Mouse (Mus musculus) CH12.LX (cell line): Measurements from ENCODE around the gene Adcy5. TPM values are rescaled to one million over a fixed set of nuclear protein-coding genes. Genes with fewer than 3 reads are reported as not detected.

Experiments used
- DNase-seq: peaks from one replicate; pipeline ENCODE4 v3.0.0-alpha.2; 2013; ENCODE audit errors: extremely low read depth
- H3K27ac ChIP-seq: 2 replicates; pipeline ENCODE4 v1.5.1; 2012; ENCODE audit warnings: low read depth, mild to moderate bottlenecking, control low read depth, moderate library complexity; ENCODE audit not compliant: insufficient read depth
- H3K27me3 ChIP-seq: replicated peaks from 2 replicates; pipeline ENCODE3; 2012; ENCODE audit warnings: inconsistent platforms
- H3K36me3 ChIP-seq, 2 experiments: replicated peaks in 1 of 2; 2 replicates each; pipeline versions ENCODE3 to v1.6.1; 2012; ENCODE audit warnings: inconsistent platforms in 1 of 2, low read length in 1 of 2, mild to moderate bottlenecking in 1 of 2, mixed read lengths in 1 of 2, moderate library complexity in 1 of 2; ENCODE audit not compliant: control insufficient read depth in 1 of 2, insufficient read depth in 1 of 2
- H3K4me1 ChIP-seq, 2 experiments: 2 replicates each; pipeline ENCODE4 v1.6.1; 2012; ENCODE audit warnings: inconsistent platforms in 1 of 2, moderate library complexity in 1 of 2; ENCODE audit not compliant: insufficient read depth in 2 of 2, control insufficient read depth in 1 of 2
- H3K4me2 ChIP-seq: 2 replicates; pipeline ENCODE4 v1.6.1; 2012; ENCODE audit warnings: low read depth, mild to moderate bottlenecking, control low read depth; ENCODE audit not compliant: poor library complexity, insufficient read depth, severe bottlenecking
- H3K4me3 ChIP-seq, 3 experiments: fragments of 150-350 bp in 1 of 3; sonication (generic) in 1 of 3; replicated peaks in 1 of 3; 2 replicates each; pipeline versions ENCODE3 to v1.5.1; 2011 to 2012; ENCODE audit warnings: low read depth in 2 of 3, low read length in 2 of 3, mild to moderate bottlenecking in 2 of 3, moderate library complexity in 2 of 3, control low read depth in 1 of 3, improper control_type of control experiment in 1 of 3, inconsistent platforms in 1 of 3, mixed read lengths in 1 of 3; ENCODE audit not compliant: poor library complexity in 1 of 3
- H3K79me2 ChIP-seq: replicated peaks from 2 replicates; pipeline ENCODE4 v1.6.1; 2012; ENCODE audit warnings: mild to moderate bottlenecking, moderate library complexity; ENCODE audit not compliant: control insufficient read depth, poor library complexity, insufficient read depth, severe bottlenecking; ENCODE audit errors: extremely low read depth
- H3K9ac ChIP-seq: 2 replicates; pipeline ENCODE4 v1.6.1; 2012; ENCODE audit warnings: low read depth, mild to moderate bottlenecking, control low read depth, moderate library complexity; ENCODE audit not compliant: insufficient read depth
- H3K9me3 ChIP-seq: replicated peaks from 2 replicates; pipeline ENCODE3; 2012; ENCODE audit warnings: low read length, inconsistent platforms, mixed read lengths
- CHD2 ChIP-seq: IDR thresholded peaks from 2 replicates; pipeline ENCODE4 v1.6.1; 2011; ENCODE audit warnings: low read length, improper control_type of control experiment
- CTCF ChIP-seq, 2 experiments: IDR thresholded peaks in 1 of 2; conservative IDR thresholded peaks in 1 of 2; 2 replicates each; pipeline ENCODE4 v1.5.1; 2011 to 2012; ENCODE audit warnings: low read depth in 2 of 2, low read length in 2 of 2, improper control_type of control experiment in 1 of 2, inconsistent platforms in 1 of 2, mild to moderate bottlenecking in 1 of 2, moderate library complexity in 1 of 2
- E2F4 ChIP-seq: IDR thresholded peaks from 2 replicates; pipeline ENCODE4 v1.6.1; 2011; ENCODE audit warnings: low read depth, low read length, improper control_type of control experiment; ENCODE audit not compliant: insufficient replicate concordance
- EP300 ChIP-seq: IDR thresholded peaks from 2 replicates; pipeline ENCODE4 v1.6.1; 2011; ENCODE audit warnings: low read length, improper control_type of control experiment
- GABPA ChIP-seq: IDR thresholded peaks from 2 replicates; pipeline ENCODE4 v1.6.1; 2012; ENCODE audit warnings: low read depth, low read length, improper control_type of control experiment, inconsistent platforms; ENCODE audit not compliant: insufficient replicate concordance
- HCFC1 ChIP-seq: IDR thresholded peaks from 2 replicates; pipeline ENCODE4 v1.6.1; 2012; ENCODE audit warnings: low read depth, mild to moderate bottlenecking, inconsistent platforms, low read length, improper control_type of control experiment
- JUND ChIP-seq: conservative IDR thresholded peaks from 2 replicates; pipeline ENCODE4 v1.6.1; 2011; ENCODE audit warnings: low read depth, low read length, improper control_type of control experiment
- KAT2A ChIP-seq: IDR thresholded peaks from 2 replicates; pipeline ENCODE4 v1.6.1; 2012; ENCODE audit warnings: low read length, improper control_type of control experiment, inconsistent platforms; ENCODE audit not compliant: insufficient replicate concordance
- MAFK ChIP-seq: IDR thresholded peaks from 2 replicates; pipeline ENCODE4 v1.6.1; 2011; ENCODE audit warnings: low read length, improper control_type of control experiment; ENCODE audit not compliant: insufficient replicate concordance
- MAX ChIP-seq: IDR thresholded peaks from 2 replicates; pipeline ENCODE4 v1.6.1; 2011; ENCODE audit warnings: low read length, improper control_type of control experiment
- MAZ ChIP-seq: IDR thresholded peaks from 2 replicates; pipeline ENCODE4 v1.6.1; 2012; ENCODE audit warnings: low read depth, mild to moderate bottlenecking, inconsistent platforms, low read length, improper control_type of control experiment, moderate library complexity
- MEF2A ChIP-seq: IDR thresholded peaks from 2 replicates; pipeline ENCODE4 v1.6.1; 2014; ENCODE audit warnings: low read depth, mild to moderate bottlenecking, inconsistent platforms, low read length, improper control_type of control experiment, borderline replicate concordance
- NELFE ChIP-seq: IDR thresholded peaks from 2 replicates; pipeline ENCODE4 v1.6.1; 2011; ENCODE audit warnings: low read depth, low read length, improper control_type of control experiment
- PAX5 ChIP-seq: IDR thresholded peaks from 2 replicates; pipeline ENCODE4 v1.6.1; 2012; ENCODE audit warnings: low read length, inconsistent platforms, mixed read lengths
- POLR2AphosphoS2 ChIP-seq: IDR thresholded peaks from 2 replicates; pipeline ENCODE4 v1.6.1; 2011; ENCODE audit warnings: low read depth, low read length, improper control_type of control experiment
- RAD21 ChIP-seq: IDR thresholded peaks from 2 replicates; pipeline ENCODE4 v1.6.1; 2011; ENCODE audit warnings: low read depth, mild to moderate bottlenecking, low read length, improper control_type of control experiment, moderate library complexity
- RCOR1 ChIP-seq: conservative IDR thresholded peaks from 2 replicates; pipeline ENCODE4 v1.6.1; 2012; ENCODE audit warnings: low read depth, mild to moderate bottlenecking, inconsistent platforms, low read length, improper control_type of control experiment
- UBTF ChIP-seq: IDR thresholded peaks from 2 replicates; pipeline ENCODE4 v1.6.1; 2012; ENCODE audit warnings: low read depth, mild to moderate bottlenecking, inconsistent platforms, low read length, improper control_type of control experiment, moderate library complexity
- USF1 ChIP-seq: IDR thresholded peaks from 2 replicates; pipeline ENCODE4 v1.6.1; 2014; ENCODE audit warnings: low read depth, mild to moderate bottlenecking, inconsistent platforms, low read length, improper control_type of control experiment
- ZC3H11A ChIP-seq: IDR thresholded peaks from 2 replicates; pipeline ENCODE4 v1.6.1; 2012; ENCODE audit warnings: low read depth, mild to moderate bottlenecking, inconsistent platforms, low read length, improper control_type of control experiment
- ZKSCAN1 ChIP-seq: IDR thresholded peaks from 2 replicates; pipeline ENCODE4 v1.6.1; 2012; ENCODE audit warnings: low read depth, inconsistent platforms, low read length, improper control_type of control experiment, borderline replicate concordance
- dilution Hi-C: fragments of 300-500 bp; cut with MboI; formaldehyde crosslinking; loops from 2 replicates; pipeline ENCODE4 v1.14.3; 2020; ENCODE audit warnings: low sequenced_read_pairs; ENCODE audit not compliant: extremely low pct_unique_long_range_greater_than_20kb, extremely low pct_ligation_motif_present
- in situ Hi-C: fragments of 300-500 bp; cut with MboI; formaldehyde crosslinking; loops from 3 replicates; pipeline ENCODE4 v1.14.3; 2019; ENCODE audit warnings: low sequenced_read_pairs, low pct_ligation_motif_present, low pct_unique_long_range_greater_than_20kb, mixed read lengths
- polyA plus RNA-seq: library from polyadenylated mRNA; unstranded; fragments of >175 nt; gene quantifications from 2 replicates; pipeline ENCODE4 v1.2.1, GENCODE M21; 2012; ENCODE audit warnings: low read depth; ENCODE audit not compliant: insufficient read length
- total RNA-seq, 2 experiments: library from RNA; depleted of rRNA; stranded (reverse); fragments of 300-350 nt in 1 of 2; fragments of >200 nt in 1 of 2; gene quantifications; 2 replicates each; pipeline ENCODE4 v1.2.3; 2012 to 2014

The Adcy5 gene
- total and polyA plus RNA-seq, 3 experiments = 0.04 TPM; not detected in 2

DNA sequence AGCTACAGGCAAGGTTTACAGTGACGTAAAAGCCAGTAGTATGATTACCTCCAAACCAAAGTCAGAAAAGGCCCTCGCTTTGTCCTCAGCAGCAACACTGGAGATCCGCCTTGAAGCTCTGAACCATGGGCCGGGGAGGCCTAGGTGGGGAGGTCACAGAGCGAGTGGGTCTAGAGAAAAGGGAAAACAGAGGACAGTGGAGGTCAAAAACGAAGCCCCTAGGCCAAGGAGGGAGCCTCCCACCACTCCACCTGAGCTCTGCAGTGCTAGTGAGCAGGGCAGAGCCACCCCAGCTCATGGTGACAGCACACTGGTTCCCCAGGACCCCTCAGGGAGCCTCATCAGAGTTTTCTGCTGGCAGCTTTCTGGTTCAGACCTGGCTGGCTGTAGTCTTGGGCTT, 153.3 kb downstream of the Adcy5 start:
- H3K27me3 ChIP-seq = no peaks in the 10 kb centered on the region
- H3K4me3 ChIP-seq = no peak overlapping the region
- H3K79me2 ChIP-seq = no peaks in the 10 kb centered on the region
- no peak for TF ChIP-seq CTCF (conservative IDR thresholded peaks at IDR 0.05 in 1 of 2, IDR thresholded peaks at IDR 0.05 in 1 of 2; ENCODE audit: low read depth in 2 of 2, low read length in 2 of 2)
- TF ChIP-seq KAT2A = no peak
- no peak for TF ChIP-seq MEF2A
- no peak for TF ChIP-seq NELFE
- no peak for TF ChIP-seq MAZ
- TF ChIP-seq JUND = no peak
- TF ChIP-seq ZC3H11A = no peak
- no peak for TF ChIP-seq RCOR1
- no peak for TF ChIP-seq E2F4
- no peak for TF ChIP-seq RAD21
- no peak for TF ChIP-seq MAX
- no peak for TF ChIP-seq PAX5
- no peak for TF ChIP-seq MAFK
- TF ChIP-seq, all 38 proteins: peak for 0
- dilution Hi-C loops = no loop called here
- H3K36me3 ChIP-seq = peaks cover 0 to 6% of the 10 kb centered on the region in 2 experiments
- DNase-seq = no peak
- H3K9ac ChIP-seq = no peak overlapping the region
- no peaks in the 10 kb centered on the region for H3K4me1 ChIP-seq
- H3K27ac ChIP-seq = no peak overlapping the region
- no peak overlapping the region for H3K4me2 ChIP-seq
- no peaks in the 10 kb centered on the region for H3K9me3 ChIP-seq
- in situ Hi-C loops = no loop called here

DNA sequence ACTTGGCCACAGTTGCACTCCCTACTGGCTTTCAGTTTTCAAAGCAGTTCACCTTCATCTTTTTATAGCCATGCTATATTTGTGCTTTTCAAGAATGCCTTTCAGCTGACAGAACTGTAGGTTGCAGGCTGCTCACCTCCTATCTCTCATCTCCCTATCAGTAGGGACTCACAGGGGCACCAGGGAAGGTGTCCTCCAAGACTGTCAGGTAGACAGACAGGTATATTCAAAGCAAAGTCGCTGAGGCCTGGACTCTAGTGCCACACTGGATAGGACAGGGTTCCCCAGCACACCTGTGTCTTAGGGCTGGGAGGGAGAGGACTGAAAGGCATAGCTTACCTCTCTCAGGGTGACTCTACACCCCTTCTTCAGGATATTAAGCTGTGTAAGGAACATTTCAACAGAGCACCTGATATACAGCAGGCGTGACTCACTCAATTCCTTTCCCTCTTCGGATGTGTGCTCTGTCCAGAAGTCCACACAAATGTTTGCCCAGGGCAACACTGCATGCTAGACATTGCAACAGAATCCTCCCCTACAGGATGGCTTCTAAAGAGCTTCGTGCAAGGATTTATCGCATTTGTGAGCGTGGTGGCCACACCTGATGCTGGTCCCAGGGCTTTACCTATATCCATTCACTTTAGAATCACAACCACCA, 153.9 kb downstream of the Adcy5 start:
- DNase-seq = no peak
- Histone ChIP-seq H3K36me3 (peaks cover 2 to 10% of the 10 kb centered on the region in 2 experiments), H3K27ac (no peak overlapping the region), H3K9me3 (no peaks in the 10 kb centered on the region), H3K4me3 (no peak overlapping the region), H3K79me2 (no peaks in the 10 kb centered on the region), H3K4me1 (no peaks in the 10 kb centered on the region), H3K4me2 (no peak overlapping the region), H3K27me3 (no peaks in the 10 kb centered on the region), H3K9ac (no peak overlapping the region)
- TF ChIP-seq UBTF (no peak), E2F4 (no peak)
- in situ Hi-C loops = no loop called here
- dilution Hi-C loops = no loop called here

GRCm38 (mm10) chr16:35309634-35310033, 155.0 kb downstream of the Adcy5 start:
- Histone ChIP-seq H3K4me1 (no peaks in the 10 kb centered on the region), H3K4me2 (no peak overlapping the region), H3K36me3 (peaks cover 5 to 12% of the 10 kb centered on the region in 2 experiments), H3K27ac (no peak overlapping the region), H3K79me2 (no peaks in the 10 kb centered on the region), H3K27me3 (no peaks in the 10 kb centered on the region), H3K9me3 (no peaks in the 10 kb centered on the region), H3K4me3 (no peak overlapping the region), H3K9ac (no peak overlapping the region)
- DNase-seq = no peak
- TF ChIP-seq CHD2 (no peak), MAX (no peak), HCFC1 (no peak), POLR2AphosphoS2 (no peak), EP300 (no peak), ZC3H11A (no peak), ZKSCAN1 (no peak), USF1 (no peak), GABPA (no peak), JUND (no peak), RAD21 (no peak)
- dilution Hi-C loops = no loop called here
- in situ Hi-C loops = loop anchor here (10.0 kb wide), 1 partner anchor 315 kb away; no protein-coding TSS in a partner anchor
